Comparison of ENCODE assay signal across 8 mouse cellular contexts in genomic region chr12:81844981-81845380, GRCm38 (mm10). TPM values are rescaled to one million over a fixed set of nuclear protein-coding genes. Genes with fewer than 3 reads are reported as not detected.
DNase-seq lines count a peak whose midpoint lies in the region; ATAC-seq and TF ChIP-seq lines count a peak whose summit lies in the region.

No protein-coding gene starts in this region.

- no peaks in the 10 kb centered on the region for H3K36me3 ChIP-seq in testis, adult 2 months (ENCODE audit: control insufficient read depth, insufficient read depth, low read length)
- H3K36me3 ChIP-seq in embryonic facial prominence, embryonic 14.5 days (ENCODE audit: control insufficient read depth, insufficient read depth, low read length): no peaks in the 10 kb centered on the region
- H3K36me3 ChIP-seq in intestine, embryonic 15.5 days: no peaks in the 10 kb centered on the region
- H3K36me3 ChIP-seq in midbrain, embryonic 12.5 days: no peaks in the 10 kb centered on the region

- peaks cover 9% of the 10 kb centered on the region for H3K4me1 ChIP-seq in testis, adult 2 months (ENCODE audit: control insufficient read depth, insufficient read depth, low read length)
- H3K4me1 ChIP-seq in embryonic facial prominence, embryonic 14.5 days (ENCODE audit: control insufficient read depth, insufficient read depth, low read length): peaks cover 30% of the 10 kb centered on the region
- peaks cover 6% of the 10 kb centered on the region; the same call in 1 of the 2 replicates for H3K4me1 ChIP-seq in intestine, embryonic 15.5 days (replicated peaks)
- peaks cover 8% of the 10 kb centered on the region for H3K4me1 ChIP-seq in midbrain, embryonic 12.5 days

- ATAC-seq in embryonic facial prominence, embryonic 14.5 days (ENCODE audit: low read depth): peak; percentile 35; the same call in 1 of the 2 replicates
- peak; percentile 63; the same call in 1 of the 2 replicates for ATAC-seq in intestine, embryonic 15.5 days
- ATAC-seq in midbrain, embryonic 12.5 days (ENCODE audit: low FRiP score, low read depth): no peak

- H3K9ac ChIP-seq in embryonic facial prominence, embryonic 14.5 days (ENCODE audit: low read depth, low read length): no peak overlapping the region
- no peak overlapping the region for H3K9ac ChIP-seq in intestine, embryonic 15.5 days
- H3K9ac ChIP-seq in midbrain, embryonic 12.5 days (replicated peaks): 0 out of 2 replicates have a peak overlapping the region, but pooled peaks have one; percentile 11

- no peak for TF ChIP-seq POLR2A in testis, adult 2 months (IDR thresholded peaks at IDR 0.05; ENCODE audit: control insufficient read depth, low read depth, low read length)

- H3K9me3 ChIP-seq in embryonic facial prominence, embryonic 14.5 days (ENCODE audit: control insufficient read depth, low read length): no peaks in the 10 kb centered on the region
- H3K9me3 ChIP-seq in intestine, embryonic 15.5 days: no peaks in the 10 kb centered on the region
- H3K9me3 ChIP-seq in midbrain, embryonic 12.5 days: no peaks in the 10 kb centered on the region

- no peak overlapping the region for H3K27ac ChIP-seq in testis, adult 2 months (ENCODE audit: control insufficient read depth, insufficient read depth, low read depth, low read length)
- H3K27ac ChIP-seq in embryonic facial prominence, embryonic 14.5 days (replicated peaks; ENCODE audit: low read depth, low read length): peak overlapping the region; percentile 9; the same call in 1 of the 2 replicates
- H3K27ac ChIP-seq in intestine, embryonic 15.5 days: no peak overlapping the region
- no peak overlapping the region for H3K27ac ChIP-seq in midbrain, embryonic 12.5 days (replicated peaks)

- no peaks in the 10 kb centered on the region for H3K27me3 ChIP-seq in testis, adult 2 months (ENCODE audit: control insufficient read depth, insufficient read depth, low read length)
- H3K27me3 ChIP-seq in embryonic facial prominence, embryonic 14.5 days (replicated peaks; ENCODE audit: control insufficient read depth, insufficient read depth, low read length): no peaks in the 10 kb centered on the region
- no peaks in the 10 kb centered on the region for H3K27me3 ChIP-seq in intestine, embryonic 15.5 days (replicated peaks)
- peaks cover 3% of the 10 kb centered on the region; the same call in 1 of the 2 replicates for H3K27me3 ChIP-seq in midbrain, embryonic 12.5 days

- no peak for DNase-seq in testis, postnatal 14 days (ENCODE audit: low spot score)
- DNase-seq in embryonic facial prominence, embryonic 14.5 days (ENCODE audit: low spot score): peak; percentile 81
- no peak for DNase-seq in cerebellum, postnatal 36 days
- DNase-seq in frontal cortex, postnatal 14 days (ENCODE audit: low spot score in 2 of 2): no peak
- no peak for DNase-seq in left cerebral cortex, adult 18-20 months (ENCODE audit: low spot score in 2 of 2)

- TF ChIP-seq CTCF in testis, adult 2 months (IDR thresholded peaks at IDR 0.05; ENCODE audit: control insufficient read depth, insufficient read depth, insufficient replicate concordance, low read depth, low read length): no peak

- peak overlapping the region; percentile 53 for H3K4me2 ChIP-seq in embryonic facial prominence, embryonic 14.5 days (ENCODE audit: low read depth, low read length)
- H3K4me2 ChIP-seq in intestine, embryonic 15.5 days (replicated peaks): peak overlapping the region; percentile 42
- peak overlapping the region; percentile 46 for H3K4me2 ChIP-seq in midbrain, embryonic 12.5 days (replicated peaks)

- peak overlapping the region; percentile 57 for H3K4me3 ChIP-seq in testis, adult 2 months (ENCODE audit: control insufficient read depth, low read depth, low read length)
- peak overlapping the region; percentile 5 for H3K4me3 ChIP-seq in embryonic facial prominence, embryonic 14.5 days (ENCODE audit: low read depth, low read length)
- H3K4me3 ChIP-seq in intestine, embryonic 15.5 days (replicated peaks): no peak overlapping the region
- H3K4me3 ChIP-seq in midbrain, embryonic 12.5 days: no peak overlapping the region

- 3% methylated on average over 14 of the region's 14 CpGs for WGBS in embryonic facial prominence, embryonic 14.5 days
- WGBS in intestine, embryonic 15.5 days: 25% methylated on average over 14 of the region's 14 CpGs
- 5% methylated on average over 14 of the region's 14 CpGs for WGBS in midbrain, embryonic 12.5 days

RNA-seq across cellular contexts. Expression of gene Pcnx, which starts 14.8 kb away (rescaled TPM):
- polyA plus RNA-seq in testis, adult 2 months (2012; rRNA removed): 49.1 and 54.2 TPM in 2 replicates
- polyA plus RNA-seq in embryonic facial prominence, embryonic 14.5 days (2014; fragmentation: Nextera tagmentation; extraction: Ambion mirVana): 16.7 and 20.0 TPM in 2 replicates
- polyA plus RNA-seq in intestine, embryonic 15.5 days (2015; fragmentation: Nextera tagmentation; extraction: Ambion mirVana): 6.8 and 11.6 TPM in 2 replicates
- 12.1 and 13.8 TPM in 2 replicates for polyA plus RNA-seq in midbrain, embryonic 12.5 days (2016; fragmentation: Nextera tagmentation; extraction: Ambion mirVana)
- total RNA-seq in left cerebral cortex, adult 18-20 months (2021): 10 to 100 TPM; 80.1 to 90.0 TPM

Comparison
In these comparisons a context has a peak if more than half of its experiments do, and no peak if none do; other contexts are left out.
1. H3K4me3 ChIP-seq: peak in testis, adult 2 months (single experiment) and embryonic facial prominence, embryonic 14.5 days (single experiment); none in intestine, embryonic 15.5 days (single experiment) and midbrain, embryonic 12.5 days (single experiment).
2. Peak in every context shown above with its lines, with median percentiles within 50 percentile points of each other: H3K4me2 ChIP-seq.